Mouse (Mus musculus) retina, embryonic 14.5 days (tissue): ENCODE data around the gene Ptger1.

Experiments
- DNase-seq: peaks from one replicate; pipeline ENCODE4 v3.0.0-alpha.2; 2015; ENCODE audit warnings: low spot score

The Ptger1 gene

DNA sequence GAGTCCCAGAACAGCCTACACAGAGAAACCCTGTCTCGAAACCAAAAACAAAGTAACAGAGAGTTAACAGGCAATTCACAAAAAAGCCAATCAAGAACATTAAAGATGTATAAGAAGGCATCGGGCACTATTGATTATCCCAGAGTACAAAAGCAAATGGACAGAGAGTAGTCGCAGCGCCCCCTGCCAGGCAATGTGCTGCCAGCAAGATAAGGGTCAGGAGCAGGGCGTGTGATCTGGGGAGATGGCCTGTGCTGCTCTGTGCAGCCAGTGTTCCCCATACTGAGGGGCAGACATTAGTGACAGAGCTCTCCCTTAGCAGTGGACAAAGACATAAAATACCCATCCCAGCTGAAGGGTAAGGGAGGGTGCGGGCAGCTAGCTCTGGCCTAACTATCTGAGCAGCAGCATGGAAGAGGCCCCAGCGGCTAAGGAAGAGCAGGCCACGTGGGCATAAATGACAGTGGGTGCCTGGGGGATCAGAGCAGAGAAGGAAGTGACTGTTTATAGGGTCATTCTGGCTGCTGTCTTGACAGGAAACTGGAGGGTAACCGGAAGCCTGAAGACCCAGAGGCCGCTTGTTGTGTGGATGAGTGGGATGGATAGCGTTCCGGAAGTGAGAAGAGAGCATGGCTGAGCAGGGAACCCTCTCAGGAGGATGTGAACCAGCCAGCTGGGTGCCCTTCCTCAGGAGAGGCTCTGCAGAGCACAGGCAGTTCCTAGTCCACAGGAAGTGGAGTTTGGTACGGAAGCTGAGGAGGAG, 9.8 kb upstream of the Ptger1 start:
- no peak for DNase-seq

DNA sequence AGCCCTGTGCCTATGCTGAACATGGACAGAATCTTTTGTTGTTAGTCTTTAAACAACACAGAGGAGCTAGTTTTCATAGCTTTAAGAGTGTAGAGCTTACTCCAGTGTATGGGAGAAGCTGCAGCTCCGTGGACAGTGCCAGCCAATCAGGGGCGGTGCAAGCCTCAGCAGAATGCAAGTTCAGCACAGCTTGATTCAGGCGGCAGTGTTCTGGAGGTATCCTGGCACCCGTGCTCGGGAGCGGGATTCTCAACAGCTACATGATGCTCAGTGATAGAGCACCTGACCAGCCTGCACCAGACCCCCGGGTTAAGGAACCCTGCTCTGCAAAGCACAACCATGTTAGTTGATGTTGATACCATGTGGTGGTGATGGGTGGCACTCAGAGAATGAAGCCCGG, 5.9 kb upstream of the Ptger1 start:
- DNase-seq: no peak

DNA sequence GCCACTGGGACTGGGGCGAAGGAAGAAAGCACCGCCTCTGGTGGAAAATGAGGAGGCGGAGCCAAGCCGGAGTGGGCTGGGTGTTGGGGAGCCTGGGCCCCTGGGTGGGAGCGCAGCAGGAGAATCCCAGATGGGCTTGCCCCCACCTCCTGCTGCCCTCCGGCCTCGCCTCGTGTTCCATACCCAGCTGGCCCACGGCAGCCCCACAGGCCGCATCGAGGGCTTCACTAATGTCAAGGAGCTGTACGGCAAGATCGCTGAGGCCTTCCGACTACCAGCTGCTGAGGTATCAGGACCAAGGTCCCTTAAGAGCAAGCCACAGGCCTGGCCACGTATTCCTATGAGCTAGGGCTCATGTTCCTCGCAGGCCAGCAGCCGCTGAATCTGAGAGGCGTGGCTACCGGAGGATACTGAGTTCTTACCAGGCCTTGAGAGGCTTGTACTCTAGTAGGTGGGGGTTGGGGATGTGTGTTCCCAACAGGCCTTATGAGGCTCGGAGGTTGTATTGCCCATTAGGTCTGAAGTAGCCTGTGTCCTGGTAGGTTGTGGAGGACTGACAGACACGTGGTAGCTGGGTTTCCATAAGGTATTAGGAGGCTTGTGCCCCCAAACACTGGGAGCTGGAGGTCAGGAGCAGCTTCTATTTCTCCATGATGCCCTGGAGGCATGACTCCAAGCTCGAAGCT, 5.3 kb upstream of the Ptger1 start:
- DNase-seq: no peak

DNA sequence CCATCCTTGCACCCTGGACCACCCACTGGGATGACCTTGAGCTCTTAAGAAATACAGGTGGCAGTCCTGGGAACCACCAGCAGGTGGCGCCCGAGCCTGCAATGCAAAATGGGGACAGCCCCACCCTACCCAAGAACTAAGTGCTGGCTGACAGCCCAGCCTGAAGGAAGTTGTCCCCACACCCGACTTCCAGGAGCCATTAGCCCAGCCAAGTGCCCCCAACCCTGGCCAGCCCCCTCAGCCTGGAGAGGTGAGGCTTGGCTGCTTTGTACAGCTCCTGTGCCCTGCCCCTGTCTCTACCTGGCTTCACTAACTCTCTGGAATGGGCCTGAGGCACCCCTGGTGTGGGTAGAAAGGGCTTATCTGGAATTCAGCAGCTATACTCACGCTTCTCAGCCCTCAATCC, 4.1 kb upstream of the Ptger1 start:
- DNase-seq: peak; percentile 89

DNA sequence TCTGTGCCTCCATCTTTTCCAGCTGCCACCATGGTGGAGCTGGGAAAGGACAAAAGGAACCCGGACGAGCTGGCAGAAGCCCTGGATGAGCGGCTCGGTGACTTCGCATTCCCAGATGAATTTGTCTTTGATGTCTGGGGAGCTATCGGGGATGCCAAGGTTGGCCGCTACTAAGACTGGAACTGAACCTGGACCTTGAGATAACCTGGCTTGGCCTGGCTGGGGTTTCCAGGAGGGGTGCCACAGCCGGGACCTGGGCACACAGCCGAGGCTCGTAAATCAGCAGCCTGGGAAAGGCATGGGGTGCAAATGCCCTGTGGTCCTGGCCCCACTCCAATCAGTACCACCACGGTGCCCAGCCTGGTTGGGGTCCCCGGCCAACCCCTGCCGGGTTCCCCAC, 2.4 kb upstream of the Ptger1 start:
- DNase-seq: no peak

DNA sequence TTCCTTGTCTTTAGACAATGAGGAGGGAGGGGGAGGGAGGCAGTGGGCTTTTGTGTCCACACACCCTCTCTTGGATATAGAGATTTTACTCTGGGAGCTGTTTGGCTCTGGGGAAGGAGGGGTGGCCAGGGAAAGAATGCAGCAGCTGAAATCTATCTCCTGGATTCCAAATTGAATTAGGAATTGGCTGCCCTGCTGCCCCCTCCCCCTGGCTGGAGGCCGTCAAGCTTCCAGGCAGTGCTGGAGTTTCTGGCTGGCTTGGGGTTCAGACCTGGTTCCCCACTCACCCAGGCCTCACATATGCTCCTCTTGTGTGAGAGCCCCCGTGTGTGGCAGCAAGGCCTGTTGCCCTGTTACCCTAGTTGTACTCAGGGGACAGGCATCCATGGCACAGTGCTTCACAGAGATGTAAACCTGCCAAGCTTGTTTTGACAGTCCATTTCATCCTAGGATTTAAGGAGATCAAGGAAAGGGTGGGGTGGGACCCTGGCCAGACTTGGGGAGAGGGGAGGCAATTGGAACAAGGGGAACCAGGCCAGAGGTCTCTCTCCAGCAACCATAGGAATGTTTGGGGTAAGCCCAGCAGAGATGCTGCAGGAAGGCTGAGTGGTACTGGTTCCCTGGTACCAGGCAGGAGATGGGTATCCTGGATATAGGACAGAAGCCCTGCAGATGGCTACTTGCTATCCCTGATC, 1.4 kb upstream of the Ptger1 start:
- DNase-seq: no peak

DNA sequence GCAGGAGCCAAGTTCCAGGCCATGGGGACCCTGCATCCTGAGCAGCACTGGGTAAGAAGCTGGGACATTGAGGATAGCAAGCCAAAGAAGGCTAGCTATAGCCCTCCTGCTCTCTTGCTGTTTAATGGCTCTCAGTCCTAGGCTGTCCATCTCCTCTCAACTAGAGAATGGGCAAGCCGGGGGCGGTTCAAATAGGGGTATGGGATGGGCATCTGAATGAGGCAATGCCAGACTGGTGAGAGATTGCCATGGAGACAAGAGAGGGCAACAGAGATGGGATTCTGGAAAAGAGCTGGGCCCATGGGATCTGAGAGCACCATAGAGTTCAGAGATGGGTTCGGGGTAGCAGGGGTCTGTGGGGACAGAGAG, 372 bp downstream of the Ptger1 start:
- no peak for DNase-seq

DNA sequence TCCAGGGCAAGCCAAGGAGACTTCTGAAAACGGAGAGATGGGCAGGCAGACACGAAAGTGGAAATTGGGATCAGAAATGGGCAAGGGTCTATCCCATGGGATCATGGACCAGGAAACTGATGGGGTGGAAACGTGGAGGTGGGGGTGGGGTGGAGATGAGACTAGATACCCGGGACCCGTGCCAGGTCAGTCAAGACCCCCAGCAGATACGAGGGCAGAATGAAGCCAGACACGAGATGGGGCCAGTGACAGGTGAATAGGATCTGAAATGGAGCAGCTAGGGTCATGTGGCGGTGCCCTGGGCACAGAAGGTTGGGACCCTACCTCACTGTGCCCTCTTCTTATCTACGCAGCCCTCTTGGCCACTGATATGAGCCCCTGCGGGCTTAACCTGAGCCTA, 1.0 kb downstream of the Ptger1 start:
- no peak for DNase-seq

DNA sequence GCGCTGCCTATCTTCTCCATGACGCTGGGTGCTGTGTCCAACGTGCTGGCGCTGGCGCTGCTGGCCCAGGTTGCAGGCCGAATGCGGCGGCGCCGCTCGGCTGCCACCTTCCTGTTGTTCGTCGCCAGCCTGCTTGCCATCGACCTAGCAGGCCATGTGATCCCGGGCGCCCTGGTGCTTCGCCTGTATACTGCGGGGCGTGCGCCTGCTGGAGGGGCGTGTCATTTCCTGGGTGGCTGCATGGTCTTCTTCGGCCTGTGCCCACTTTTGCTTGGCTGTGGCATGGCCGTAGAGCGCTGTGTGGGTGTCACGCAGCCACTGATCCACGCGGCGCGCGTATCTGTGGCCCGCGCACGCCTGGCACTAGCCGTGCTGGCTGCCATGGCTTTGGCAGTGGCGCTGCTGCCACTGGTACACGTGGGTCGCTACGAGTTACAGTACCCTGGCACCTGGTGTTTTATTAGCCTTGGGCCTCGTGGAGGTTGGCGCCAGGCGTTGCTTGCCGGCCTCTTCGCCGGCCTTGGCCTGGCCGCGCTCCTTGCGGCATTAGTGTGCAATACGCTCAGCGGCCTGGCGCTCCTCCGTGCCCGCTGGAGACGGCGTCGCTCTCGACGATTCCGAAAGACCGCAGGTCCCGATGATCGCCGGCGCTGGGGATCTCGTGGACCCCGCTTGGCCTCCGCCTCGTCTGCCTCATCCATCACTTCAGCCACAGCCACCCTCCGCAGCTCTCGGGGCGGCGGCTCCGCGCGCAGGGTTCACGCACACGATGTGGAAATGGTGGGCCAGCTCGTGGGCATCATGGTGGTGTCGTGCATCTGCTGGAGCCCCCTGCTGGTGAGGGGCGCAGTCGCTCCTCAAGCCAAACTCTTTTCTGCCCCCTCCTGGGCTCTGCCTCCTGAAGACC, 1.8 kb downstream of the Ptger1 start:
- DNase-seq: peak; percentile 93

DNA sequence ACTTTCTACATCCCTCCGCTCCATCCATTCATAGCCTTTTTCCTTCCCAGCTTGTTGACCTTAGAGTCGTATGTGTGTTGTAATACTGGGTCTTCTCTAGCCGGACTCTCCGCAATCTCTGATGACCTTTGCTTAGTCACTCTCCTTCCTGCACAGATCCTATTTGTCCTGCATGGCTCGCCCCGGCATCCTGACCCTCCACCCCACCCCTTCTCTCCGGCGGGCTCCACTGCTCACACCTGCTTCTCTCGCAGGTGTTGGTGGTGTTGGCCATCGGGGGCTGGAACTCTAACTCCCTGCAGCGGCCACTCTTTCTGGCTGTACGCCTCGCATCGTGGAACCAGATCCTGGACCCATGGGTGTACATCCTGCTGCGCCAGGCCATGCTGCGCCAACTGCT, 2.5 kb downstream of the Ptger1 start:
- no peak for DNase-seq

DNA sequence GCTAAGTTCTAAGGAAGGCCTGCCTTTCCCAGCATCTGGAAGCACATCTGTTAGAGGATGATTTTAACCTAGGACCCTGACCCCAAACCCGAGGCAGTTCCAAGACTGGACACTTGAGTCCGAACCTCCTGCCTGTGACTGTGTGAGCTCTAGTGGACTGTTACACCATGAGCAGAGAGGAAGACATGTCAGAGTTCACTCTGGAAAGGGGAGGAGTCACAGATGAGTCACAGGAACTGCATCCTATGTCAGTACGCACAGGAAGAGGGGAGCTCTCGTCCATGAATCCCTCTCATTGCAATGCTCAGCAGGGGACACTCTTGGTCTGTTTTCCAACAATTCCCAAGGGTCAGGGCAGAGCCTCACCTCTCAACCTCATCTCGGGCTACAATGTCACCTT, 6.5 kb downstream of the Ptger1 start:
- no peak for DNase-seq

DNA sequence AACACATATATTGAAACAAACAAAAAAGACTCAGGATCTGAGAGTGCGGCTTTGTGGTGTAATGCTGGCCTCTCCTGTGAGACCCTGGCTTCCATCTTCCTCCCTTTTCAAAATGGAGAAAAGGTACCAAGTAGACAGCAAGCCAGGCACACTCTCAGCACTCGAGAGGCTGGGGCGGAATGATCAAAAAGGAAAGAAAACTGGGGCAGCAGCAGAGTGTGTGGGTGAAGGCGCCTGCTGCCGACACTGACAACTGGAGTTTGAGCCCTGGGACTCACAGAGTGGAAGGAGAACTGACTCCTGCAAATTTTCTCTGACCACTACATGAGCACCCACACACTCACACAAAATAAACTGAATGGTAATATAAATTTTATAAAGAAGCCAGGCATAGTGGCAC, 8.0 kb downstream of the Ptger1 start:
- no peak for DNase-seq

DNA sequence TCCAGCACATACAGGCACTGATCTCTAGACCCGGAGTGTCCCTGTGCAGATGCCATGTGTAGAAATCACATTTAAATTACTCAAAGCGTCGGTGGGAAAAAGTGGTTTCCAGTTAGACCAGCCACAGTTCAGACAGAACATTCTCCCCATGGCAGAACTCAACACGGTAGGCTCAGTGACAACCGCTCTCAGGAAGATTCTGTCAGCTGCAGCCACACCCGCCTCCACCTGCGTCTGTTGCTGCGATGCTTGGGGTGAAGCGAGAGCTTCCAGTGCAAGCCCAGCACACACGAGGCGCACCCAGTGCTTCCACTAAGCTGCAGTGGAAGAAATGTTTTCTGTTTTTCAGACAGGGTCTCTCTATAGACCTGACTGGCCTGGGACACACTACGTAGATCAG, 13.4 kb downstream of the Ptger1 start:
- DNase-seq: no peak

DNA sequence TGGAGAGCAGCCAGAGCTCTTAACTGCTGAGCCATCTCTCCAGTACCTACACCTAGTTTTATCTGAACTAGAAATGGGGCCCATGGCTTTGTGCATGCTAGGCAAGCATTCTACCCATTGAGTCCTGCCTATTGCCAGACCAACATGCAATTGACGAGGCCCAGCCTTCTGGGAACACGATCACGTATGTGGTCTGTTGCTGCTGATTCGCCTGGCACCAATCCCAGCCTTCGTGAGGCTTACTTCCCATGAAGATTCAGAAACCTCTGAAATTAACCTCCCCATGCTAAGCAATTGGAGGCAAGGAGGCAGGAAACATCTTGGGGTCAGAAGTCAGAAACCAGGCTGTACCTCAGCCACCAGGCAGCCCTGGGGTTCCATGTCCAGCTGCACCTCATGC, 14.1 kb downstream of the Ptger1 start:
- no peak for DNase-seq

DNA sequence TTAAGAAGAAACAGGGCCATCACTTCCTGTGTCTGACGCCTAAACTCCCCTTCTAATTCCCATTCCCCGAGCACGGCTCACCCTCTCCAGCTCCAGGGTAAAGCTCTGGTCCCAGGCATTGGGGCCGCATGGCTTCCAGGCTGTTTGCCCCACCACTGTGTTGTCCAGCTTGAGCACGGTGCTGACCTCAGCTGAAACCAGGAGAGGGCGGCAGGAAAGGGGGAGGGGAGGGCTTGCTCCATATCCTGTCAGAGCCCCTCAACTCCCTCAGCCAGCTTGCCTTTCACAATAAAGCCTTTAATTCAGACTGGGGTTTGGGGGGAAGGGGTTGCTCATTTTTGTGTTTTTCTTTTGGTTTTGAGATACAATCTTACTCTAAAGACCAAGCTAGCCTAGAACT, 14.6 kb downstream of the Ptger1 start:
- DNase-seq: no peak

DNA sequence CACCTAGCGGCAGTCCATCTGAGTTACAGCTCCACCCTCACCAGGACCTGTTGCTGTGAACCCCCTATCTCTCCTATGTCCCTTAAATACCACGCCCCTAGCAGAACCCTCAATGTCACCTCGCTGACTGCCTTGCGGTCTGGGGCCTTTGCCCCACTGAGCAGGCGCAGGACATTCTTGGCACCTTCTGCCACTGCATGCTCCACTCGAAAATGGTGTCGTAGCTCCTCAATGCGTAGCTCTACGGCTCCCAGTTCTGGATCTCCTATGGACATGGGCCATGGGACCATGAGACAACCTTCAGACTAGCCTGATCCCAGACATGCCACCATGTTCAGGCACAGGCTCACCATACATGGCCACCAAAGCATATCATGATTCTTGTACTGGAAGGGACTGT, 18.0 kb downstream of the Ptger1 start:
- DNase-seq: no peak

DNA sequence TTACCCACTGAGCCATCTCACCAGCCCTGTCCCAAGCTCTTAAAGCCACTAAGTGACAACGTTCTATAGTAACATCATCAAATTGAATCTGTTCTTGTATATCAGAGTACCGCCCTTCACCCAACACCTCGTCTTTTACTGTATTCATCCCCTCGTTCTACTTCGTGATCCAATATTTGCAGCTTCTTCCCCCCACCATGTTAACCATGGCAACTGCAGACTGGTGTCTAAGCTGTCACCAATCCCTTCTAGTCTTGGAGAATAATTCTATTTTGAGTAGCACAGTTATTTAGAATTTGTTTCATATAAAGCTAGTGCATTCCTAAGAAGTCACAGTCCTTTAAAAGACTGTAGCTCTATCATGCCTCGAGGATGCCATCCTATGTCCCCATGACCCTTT, 22.8 kb downstream of the Ptger1 start:
- no peak for DNase-seq

DNA sequence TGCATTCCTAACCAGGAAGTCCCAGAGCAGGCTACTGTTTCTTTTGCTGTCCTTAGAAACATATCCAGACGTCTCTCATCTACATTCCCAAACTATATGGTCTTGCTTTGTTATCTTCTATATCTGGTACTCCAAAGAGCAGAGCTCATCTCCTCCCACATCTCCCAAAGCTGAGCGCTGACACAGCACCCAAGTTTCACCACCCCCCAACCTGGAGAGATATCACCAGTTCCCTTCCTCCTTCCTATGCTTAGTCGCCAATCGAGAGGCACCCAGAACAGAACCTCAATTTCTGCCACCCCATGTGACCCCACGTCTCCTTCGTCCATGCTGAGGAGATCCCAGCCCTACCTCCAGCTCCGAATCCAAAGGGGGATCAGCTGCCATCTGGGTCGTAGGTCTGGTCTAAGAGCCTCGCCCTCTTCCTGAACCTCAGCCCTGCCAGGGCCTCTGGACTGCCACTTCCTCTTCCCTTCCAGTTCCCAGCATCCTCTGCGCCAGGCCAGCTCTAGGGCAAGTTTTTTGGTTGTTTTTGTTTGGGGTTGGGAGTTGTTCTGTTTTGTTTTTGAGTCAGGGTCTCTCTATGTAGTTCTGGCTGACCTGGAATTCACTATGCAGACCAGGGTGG, 27.2 kb downstream of the Ptger1 start:
- no peak for DNase-seq

DNA sequence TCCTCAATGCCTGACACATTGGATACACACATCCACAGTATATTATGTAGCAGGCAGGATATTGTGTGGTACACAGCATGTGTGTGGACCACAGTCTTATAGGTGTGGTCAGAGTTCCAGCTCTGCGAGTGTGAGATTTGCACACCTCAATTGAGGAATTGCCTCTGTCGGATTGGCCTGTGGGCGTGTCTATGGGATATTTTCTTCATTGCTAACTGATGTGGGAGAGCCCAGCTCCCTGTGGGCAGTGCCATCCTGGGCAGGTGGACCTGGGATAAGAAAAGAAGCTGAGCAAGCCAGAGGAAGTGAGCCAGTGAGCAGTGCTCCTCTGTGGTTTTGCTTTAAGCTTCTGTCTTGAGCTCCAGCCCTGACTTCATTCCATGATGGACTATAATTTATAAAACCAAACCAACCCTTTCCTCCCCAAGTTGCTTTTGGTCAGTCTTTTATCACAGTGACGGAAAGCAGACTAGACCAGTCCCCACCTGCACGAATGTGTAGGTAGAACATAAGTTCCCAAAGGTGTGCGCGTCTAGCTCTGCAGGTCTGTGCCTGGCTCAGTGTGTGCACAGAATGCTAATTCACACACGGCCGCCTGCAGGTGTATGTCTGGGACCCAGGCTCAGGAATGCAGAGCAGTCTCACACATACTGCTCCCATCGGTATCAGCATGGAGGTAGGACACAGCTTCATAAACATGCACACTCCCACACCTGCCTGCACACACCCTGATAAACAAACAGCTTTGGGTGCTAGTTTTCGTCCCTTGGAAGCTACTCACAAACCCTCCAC, 28.1 kb downstream of the Ptger1 start:
- no peak for DNase-seq

DNA sequence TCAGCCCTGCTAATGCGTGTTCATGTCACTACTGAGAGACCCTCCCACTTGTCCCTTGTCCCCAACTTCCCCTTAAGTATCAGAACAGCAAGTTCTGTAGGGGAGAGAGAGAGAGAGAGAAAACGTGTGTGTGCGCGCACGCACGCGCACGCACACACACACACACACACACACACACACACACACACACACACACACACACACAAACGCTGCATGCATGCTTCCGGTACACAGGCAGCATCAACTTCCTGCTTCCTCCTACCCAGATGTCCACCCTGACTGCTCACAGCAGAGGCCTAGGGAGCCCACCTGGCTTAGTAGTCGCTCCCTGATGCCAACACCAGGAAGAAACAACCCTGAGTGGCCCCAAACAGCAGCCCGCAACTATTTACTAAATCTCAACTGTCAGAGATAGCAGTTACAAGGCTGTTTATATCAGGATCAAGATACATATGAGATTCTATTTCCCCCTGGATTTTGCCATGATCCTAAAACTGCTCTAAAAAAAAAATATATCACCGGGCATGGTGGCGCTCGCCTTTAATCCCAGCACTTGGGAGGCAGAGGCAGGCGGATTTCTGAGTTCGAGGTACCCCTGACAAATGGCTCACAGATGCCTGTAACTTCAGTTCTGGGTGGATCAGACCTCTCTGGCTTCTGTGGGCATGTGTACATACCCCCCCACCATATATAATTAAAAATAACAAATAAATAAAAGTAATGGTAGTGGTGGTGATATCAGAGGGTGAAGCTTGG, 29.1 kb downstream of the Ptger1 start:
- no peak for DNase-seq
